In the genomic region with DNA sequence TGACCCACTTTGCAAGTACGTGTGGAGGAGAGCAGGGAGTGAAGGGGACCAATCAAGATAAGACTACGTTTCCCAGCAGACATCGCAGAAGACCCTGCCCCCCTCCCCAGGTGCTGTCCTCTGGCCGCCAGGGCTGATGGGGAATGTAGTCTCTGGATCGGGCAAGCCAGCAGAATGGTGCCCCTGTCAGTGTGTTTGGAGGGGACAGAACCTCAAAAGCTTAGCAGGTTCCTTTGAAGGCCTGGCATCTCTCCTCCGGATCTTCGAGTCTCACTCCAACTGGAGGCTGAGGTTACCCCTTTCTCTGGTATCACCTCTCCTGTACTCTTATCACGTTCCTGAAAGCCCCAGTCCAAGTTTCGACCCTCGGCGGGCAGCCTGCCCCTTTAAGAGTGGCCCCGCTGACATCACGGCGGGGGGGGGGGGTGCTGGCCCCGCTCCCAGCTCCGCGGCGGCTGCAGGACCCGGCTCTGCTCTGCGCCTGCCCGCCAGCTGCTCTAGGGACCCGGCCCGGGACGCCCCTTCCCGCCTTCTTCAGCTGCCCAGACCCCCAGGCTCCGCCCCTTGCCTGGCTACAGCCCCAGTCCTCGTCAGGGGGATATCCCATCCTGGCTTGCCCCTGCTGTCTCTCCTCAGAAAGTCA, we compare ENCODE assay signal across 9 mouse cellular contexts. TPM values are rescaled to one million over a fixed set of nuclear protein-coding genes. Genes with fewer than 3 reads are reported as not detected.
A peak's percentile ranks its signal among the peaks of the same experiment; 100 is the strongest.
DNase-seq lines count a peak whose midpoint lies in the region; ATAC-seq and TF ChIP-seq lines count a peak whose summit lies in the region.
"Had no signal": no experiment of that assay in that cellular context is flagged by ENCODE, and none has a peak within 500 bp of the region (broad histone marks: within the 10 kb centered on the region; RNA-seq: fewer than 3 reads in every experiment).

No protein-coding gene starts in this region.

- H3K4me2 ChIP-seq in embryonic facial prominence, embryonic 14.5 days (ENCODE audit: low read depth, low read length): peak overlapping the region; percentile 69
- H3K4me2 ChIP-seq in kidney, embryonic 14.5 days (replicated peaks; ENCODE audit: low read depth, low read length): peak overlapping the region; percentile 58
- peak overlapping the region; percentile 77 for H3K4me2 ChIP-seq in limb, embryonic 12.5 days

- TF ChIP-seq CTCF in lung, adult 2 months (IDR thresholded peaks at IDR 0.05; ENCODE audit: insufficient read depth, low read length): no peak

- H3K27me3 ChIP-seq in embryonic facial prominence, embryonic 14.5 days (replicated peaks; ENCODE audit: control insufficient read depth, insufficient read depth, low read length): no peaks in the 10 kb centered on the region
- no peaks in the 10 kb centered on the region for H3K27me3 ChIP-seq in kidney, embryonic 14.5 days (ENCODE audit: control insufficient read depth, insufficient read depth, low read length)
- peaks cover 12% of the 10 kb centered on the region for H3K27me3 ChIP-seq in limb, embryonic 12.5 days

- peak; percentile 12 for DNase-seq in lung, adult 2 months
- DNase-seq in lung, postnatal 25 days (ENCODE audit: low spot score): no peak
- peak; percentile 95 for DNase-seq in embryonic facial prominence, embryonic 14.5 days (ENCODE audit: low spot score)
- DNase-seq in heart, adult 9 months (ENCODE audit: low spot score in 2 of 2): peak; percentile 37 to 52
- peak; percentile 85 for DNase-seq in neural tube, embryonic 10.5 days (ENCODE audit: extremely low spot score, low spot score)
- DNase-seq in testis, postnatal 10 days (ENCODE audit: low spot score): peak; percentile 83

- 3% methylated on average over 27 of the region's 27 CpGs for WGBS in lung, adult 2 months
- WGBS in embryonic facial prominence, embryonic 14.5 days: 0% methylated on average over 23 of the region's 27 CpGs
- under 1% methylated on average over 27 of the region's 27 CpGs for WGBS in kidney, embryonic 14.5 days
- under 1% methylated on average over 26 of the region's 27 CpGs for WGBS in limb, embryonic 12.5 days

- H3K36me3 ChIP-seq in embryonic facial prominence, embryonic 14.5 days (ENCODE audit: control insufficient read depth, insufficient read depth, low read length): no peaks in the 10 kb centered on the region
- no peaks in the 10 kb centered on the region for H3K36me3 ChIP-seq in kidney, embryonic 14.5 days (ENCODE audit: control insufficient read depth, insufficient read depth, low read length)
- H3K36me3 ChIP-seq in limb, embryonic 12.5 days: peaks cover 5% of the 10 kb centered on the region

- peaks cover 2% of the 10 kb centered on the region; the same call in 1 of the 2 replicates for H3K4me1 ChIP-seq in lung, adult 2 months (ENCODE audit: control insufficient read depth, insufficient read depth, low read length)
- H3K4me1 ChIP-seq in embryonic facial prominence, embryonic 14.5 days (ENCODE audit: control insufficient read depth, insufficient read depth, low read length): peaks cover 13% of the 10 kb centered on the region; the same call in 1 of the 2 replicates
- H3K4me1 ChIP-seq in kidney, embryonic 14.5 days (ENCODE audit: control insufficient read depth, insufficient read depth, low read length): peaks cover 10% of the 10 kb centered on the region; the same call in 1 of the 2 replicates
- H3K4me1 ChIP-seq in limb, embryonic 12.5 days (replicated peaks): peaks cover 21% of the 10 kb centered on the region

- peak; percentile 94 for ATAC-seq in embryonic facial prominence, embryonic 14.5 days (ENCODE audit: low read depth)
- ATAC-seq in kidney, embryonic 14.5 days (ENCODE audit: low FRiP score, low TSS enrichment): peak; percentile 91
- peak; percentile 93 for ATAC-seq in limb, embryonic 12.5 days (ENCODE audit: insufficient number of reproducible peaks, insufficient read depth, low FRiP score, low TSS enrichment, low read depth)

- no peaks in the 10 kb centered on the region for H3K9me3 ChIP-seq in embryonic facial prominence, embryonic 14.5 days (ENCODE audit: control insufficient read depth, low read length)
- H3K9me3 ChIP-seq in kidney, embryonic 14.5 days (ENCODE audit: control insufficient read depth, low read length): no peaks in the 10 kb centered on the region
- H3K9me3 ChIP-seq in limb, embryonic 12.5 days: no peaks in the 10 kb centered on the region

- peak overlapping the region; percentile 81 for H3K9ac ChIP-seq in embryonic facial prominence, embryonic 14.5 days (ENCODE audit: low read depth, low read length)
- peak overlapping the region; percentile 35 for H3K9ac ChIP-seq in kidney, embryonic 14.5 days (ENCODE audit: low read depth, low read length)
- peak overlapping the region; percentile 45; the same call in 1 of the 2 replicates for H3K9ac ChIP-seq in limb, embryonic 12.5 days (replicated peaks)

- H3K4me3 ChIP-seq in lung, adult 2 months (replicated peaks; ENCODE audit: extremely low read depth, low read depth, low read length): peak overlapping the region; percentile 19
- peak overlapping the region; percentile 70 for H3K4me3 ChIP-seq in embryonic facial prominence, embryonic 14.5 days (ENCODE audit: low read depth, low read length)
- peak overlapping the region; percentile 60 for H3K4me3 ChIP-seq in kidney, embryonic 14.5 days (ENCODE audit: low read length)
- H3K4me3 ChIP-seq in limb, embryonic 12.5 days (replicated peaks): peak overlapping the region; percentile 75
- H3K4me3 ChIP-seq: megakaryocyte, embryonic 14.5 days had no signal

- TF ChIP-seq POLR2A in lung, adult 2 months (IDR thresholded peaks at IDR 0.05; ENCODE audit: borderline replicate concordance, extremely low read depth, low read depth, low read length): no peak

- H3K27ac ChIP-seq in embryonic facial prominence, embryonic 14.5 days (replicated peaks; ENCODE audit: low read depth, low read length): peak overlapping the region; percentile 89
- H3K27ac ChIP-seq in kidney, embryonic 14.5 days (ENCODE audit: low read depth, low read length): peak overlapping the region; percentile 47; the same call in 1 of the 2 replicates
- peak overlapping the region; percentile 89 for H3K27ac ChIP-seq in limb, embryonic 12.5 days

RNA-seq across cellular contexts. Expression of a gene that starts 1.1 kb away (rescaled TPM):
- polyA plus RNA-seq in lung, adult 2 months (2012; rRNA removed): 3.3 and 7.4 TPM in 2 replicates
- 1.7 and 3.1 TPM in 2 replicates for polyA plus RNA-seq in embryonic facial prominence, embryonic 14.5 days (2014; fragmentation: Nextera tagmentation; extraction: Ambion mirVana)
- 2.2 and 2.8 TPM in 2 replicates for polyA plus RNA-seq in kidney, embryonic 14.5 days (2014; fragmentation: Nextera tagmentation; extraction: Ambion mirVana)
- 3.0 and 3.1 TPM in 2 replicates for polyA plus RNA-seq in limb, embryonic 12.5 days (2016; fragmentation: Nextera tagmentation; extraction: Ambion mirVana)

RNA-seq across cellular contexts. Expression of a gene that starts 42.7 kb away (rescaled TPM):
- 5.6 and 5.9 TPM in 2 replicates for polyA plus RNA-seq in lung, adult 2 months (2012; rRNA removed)
- 0.10 and 0.15 TPM in 2 replicates for polyA plus RNA-seq in embryonic facial prominence, embryonic 14.5 days (2014; fragmentation: Nextera tagmentation; extraction: Ambion mirVana)
- 0.10 and 0.28 TPM in 2 replicates for polyA plus RNA-seq in kidney, embryonic 14.5 days (2014; fragmentation: Nextera tagmentation; extraction: Ambion mirVana)
- polyA plus RNA-seq in limb, embryonic 12.5 days (2016; fragmentation: Nextera tagmentation; extraction: Ambion mirVana): 3.8 TPM in 1 of 2 replicates, not detected in the other

RNA-seq across cellular contexts. Expression of a gene that starts 42.8 kb away (rescaled TPM):
- polyA plus RNA-seq in lung, adult 2 months (2012; rRNA removed): 429 and 524 TPM in 2 replicates
- polyA plus RNA-seq in embryonic facial prominence, embryonic 14.5 days (2014; fragmentation: Nextera tagmentation; extraction: Ambion mirVana): 149 and 178 TPM in 2 replicates
- 50.5 and 81.3 TPM in 2 replicates for polyA plus RNA-seq in kidney, embryonic 14.5 days (2014; fragmentation: Nextera tagmentation; extraction: Ambion mirVana)
- 24.9 and 29.3 TPM in 2 replicates for polyA plus RNA-seq in limb, embryonic 12.5 days (2016; fragmentation: Nextera tagmentation; extraction: Ambion mirVana)

RNA-seq across cellular contexts. Expression of a gene that starts 58.8 kb away (rescaled TPM):
- 0.37 TPM in 1 of 2 replicates, not detected in the other for polyA plus RNA-seq in lung, adult 2 months (2012; rRNA removed)
- polyA plus RNA-seq in embryonic facial prominence, embryonic 14.5 days (2014; fragmentation: Nextera tagmentation; extraction: Ambion mirVana): 1.3 and 3.3 TPM in 2 replicates
- 1.8 and 2.7 TPM in 2 replicates for polyA plus RNA-seq in kidney, embryonic 14.5 days (2014; fragmentation: Nextera tagmentation; extraction: Ambion mirVana)
- polyA plus RNA-seq in limb, embryonic 12.5 days (2016; fragmentation: Nextera tagmentation; extraction: Ambion mirVana): 6.2 and 6.3 TPM in 2 replicates

Comparison
In these comparisons a context has a peak if more than half of its experiments do, and no peak if none do; other contexts are left out.
1. H3K4me3 ChIP-seq: peak in every context shown above with its lines; median percentile 75 in limb, embryonic 12.5 days; 70 in embryonic facial prominence, embryonic 14.5 days; 60 in kidney, embryonic 14.5 days; 19 in lung, adult 2 months.